ENCODE assay signal across 8 mouse cellular contexts in genomic region chr9:112233822-112234504, GRCm38 (mm10). TPM values are rescaled to one million over a fixed set of nuclear protein-coding genes. Genes with fewer than 3 reads are reported as not detected.
DNase-seq lines count a peak whose midpoint lies in the region; ATAC-seq and TF ChIP-seq lines count a peak whose summit lies in the region.

No protein-coding gene starts in this region.

- H3K36me3 ChIP-seq in kidney, embryonic 15.5 days = no peaks in the 10 kb centered on the region
- H3K36me3 ChIP-seq in hindbrain, embryonic 10.5 days = no peaks in the 10 kb centered on the region
- no peaks in the 10 kb centered on the region for H3K36me3 ChIP-seq in midbrain, embryonic 11.5 days (ENCODE audit: control insufficient read depth, insufficient read depth, low read length)

- peaks cover 17% of the 10 kb centered on the region for H3K4me1 ChIP-seq in kidney, embryonic 15.5 days
- peaks cover 3% of the 10 kb centered on the region; the same call in 1 of the 2 replicates for H3K4me1 ChIP-seq in cortical plate, adult 2 months (ENCODE audit: control insufficient read depth, insufficient read depth, low read length)
- peaks cover 20% of the 10 kb centered on the region for H3K4me1 ChIP-seq in hindbrain, embryonic 10.5 days (replicated peaks)
- peaks cover 4% of the 10 kb centered on the region; the same call in 1 of the 2 replicates for H3K4me1 ChIP-seq in midbrain, embryonic 11.5 days (ENCODE audit: control insufficient read depth, insufficient read depth, low read length)

- peaks cover 80% of the 10 kb centered on the region for H3K27me3 ChIP-seq in kidney, embryonic 15.5 days
- H3K27me3 ChIP-seq in hindbrain, embryonic 10.5 days (ENCODE audit: insufficient read depth, poor library complexity, severe bottlenecking) = peaks cover 66% of the 10 kb centered on the region
- peaks cover 33% of the 10 kb centered on the region for H3K27me3 ChIP-seq in midbrain, embryonic 11.5 days (ENCODE audit: control insufficient read depth, insufficient read depth, low read length)

- H3K9me3 ChIP-seq in kidney, embryonic 15.5 days (replicated peaks) = no peaks in the 10 kb centered on the region
- H3K9me3 ChIP-seq in hindbrain, embryonic 10.5 days = no peaks in the 10 kb centered on the region
- H3K9me3 ChIP-seq in midbrain, embryonic 11.5 days (ENCODE audit: control insufficient read depth, low read length) = no peaks in the 10 kb centered on the region

- no peak for TF ChIP-seq POLR2A in cortical plate, adult 2 months (IDR thresholded peaks at IDR 0.05; ENCODE audit: extremely low read depth, insufficient read depth, low read length)

- no peak for TF ChIP-seq CTCF in cortical plate, adult 2 months (IDR thresholded peaks at IDR 0.05; ENCODE audit: extremely low read depth, insufficient read depth, low read length)

- ATAC-seq in kidney, embryonic 15.5 days (replicated peaks; ENCODE audit: low FRiP score) = no peak
- no peak for ATAC-seq in midbrain, embryonic 11.5 days (ENCODE audit: low FRiP score)

- H3K4me3 ChIP-seq in kidney, embryonic 15.5 days (replicated peaks) = peak overlapping the region; percentile 46
- H3K4me3 ChIP-seq in cortical plate, adult 2 months (ENCODE audit: insufficient read depth, low read length) = peak overlapping the region; percentile 85
- H3K4me3 ChIP-seq in hindbrain, embryonic 10.5 days = peak overlapping the region; percentile 71
- H3K4me3 ChIP-seq in midbrain, embryonic 11.5 days (ENCODE audit: low read depth, low read length) = peak overlapping the region; percentile 55

- no peak overlapping the region for H3K27ac ChIP-seq in kidney, embryonic 15.5 days
- peak overlapping the region; percentile 99 for H3K27ac ChIP-seq in cortical plate, adult 2 months (ENCODE audit: insufficient read depth, low read length)
- peak overlapping the region; percentile 85 for H3K27ac ChIP-seq in hindbrain, embryonic 10.5 days
- H3K27ac ChIP-seq in midbrain, embryonic 11.5 days (ENCODE audit: low read depth, low read length) = no peak overlapping the region

- WGBS in kidney, embryonic 15.5 days = 13% methylated on average over 12 of the region's 12 CpGs
- 21% methylated on average over 12 of the region's 12 CpGs for WGBS in hindbrain, embryonic 10.5 days
- WGBS in midbrain, embryonic 11.5 days = 18% methylated on average over 12 of the region's 12 CpGs

- no peak overlapping the region for H3K9ac ChIP-seq in kidney, embryonic 15.5 days
- H3K9ac ChIP-seq in midbrain, embryonic 11.5 days (ENCODE audit: low read length) = peak overlapping the region; percentile 66

- peak overlapping the region; percentile 91 for H3K4me2 ChIP-seq in kidney, embryonic 15.5 days
- H3K4me2 ChIP-seq in midbrain, embryonic 11.5 days = peak overlapping the region; percentile 96

- DNase-seq in kidney, adult 8-10 months = no peak
- DNase-seq in hindbrain, embryonic 10.5 days (ENCODE audit: low spot score) = no peak
- DNase-seq in midbrain, embryonic 11.5 days (ENCODE audit: low spot score, missing footprints) = peak; percentile 92
- no peak for DNase-seq in adipocyte (ENCODE audit: low spot score)
- DNase-seq in ovary, postnatal 14 days (ENCODE audit: low spot score) = no peak
- no peak for DNase-seq in frontal cortex, postnatal 14 days (ENCODE audit: low spot score in 2 of 2)

RNA-seq across cellular contexts. Expression of gene Arpp21, which starts 1.8 kb away (rescaled TPM):
- polyA plus RNA-seq in kidney, embryonic 15.5 days (2015; fragmentation: Nextera tagmentation; extraction: Ambion mirVana) = 1.5 and 2.3 TPM in 2 replicates
- 521 and 601 TPM in 2 replicates for polyA plus RNA-seq in cortical plate, adult 2 months (2012; rRNA removed)
- polyA plus RNA-seq in hindbrain, embryonic 10.5 days (2016; fragmentation: Nextera tagmentation; extraction: Ambion mirVana) = 2.0 and 2.5 TPM in 2 replicates
- polyA plus RNA-seq in midbrain, embryonic 11.5 days (2014; fragmentation: Nextera tagmentation; extraction: Ambion mirVana) = 2.4 and 2.8 TPM in 2 replicates

Comparison
In these comparisons a context has a peak if more than half of its experiments do, and no peak if none do; other contexts are left out.
1. H3K27ac ChIP-seq: peak in cortical plate, adult 2 months (single experiment) and hindbrain, embryonic 10.5 days (single experiment); none in kidney, embryonic 15.5 days (single experiment) and midbrain, embryonic 11.5 days (single experiment).
2. RNA of gene Arpp21, which starts 1.8 kb away (polyA plus RNA-seq): 521 to 601 TPM in cortical plate, adult 2 months; 2.0 to 2.5 TPM in hindbrain, embryonic 10.5 days, 2.4 to 2.8 TPM in midbrain, embryonic 11.5 days and 1.5 to 2.3 TPM in kidney, embryonic 15.5 days; every median in the first group is over 100 times any median in the second.
3. Peak in every context shown above with its lines, with median percentiles within 50 percentile points of each other: H3K4me3 ChIP-seq.